Mouse (Mus musculus) testis, adult 2 months (tissue): ENCODE measurements around the gene Rap1gap2. TPM values are rescaled to one million over a fixed set of nuclear protein-coding genes. Genes with fewer than 3 reads are reported as not detected.

Experiments used
- H3K27ac ChIP-seq: fragments of 200-500 bp; 2 replicates; pipeline ENCODE4 v1.5.1; 2012; ENCODE audit warnings: low read depth, low read length; ENCODE audit not compliant: control insufficient read depth, insufficient read depth
- H3K27me3 ChIP-seq: fragments of 200-500 bp; 2 replicates; pipeline ENCODE4 v1.6.1; 2012; ENCODE audit warnings: mild to moderate bottlenecking, low read length, moderate library complexity; ENCODE audit not compliant: control insufficient read depth, insufficient read depth
- H3K36me3 ChIP-seq: fragments of 200-500 bp; 2 replicates; pipeline ENCODE4 v1.6.1; 2012; ENCODE audit warnings: mild to moderate bottlenecking, low read length; ENCODE audit not compliant: control insufficient read depth, insufficient read depth
- H3K4me1 ChIP-seq: fragments of 200-500 bp; 2 replicates; pipeline ENCODE4 v1.6.1; 2012; ENCODE audit warnings: low read length; ENCODE audit not compliant: control insufficient read depth, insufficient read depth
- H3K4me3 ChIP-seq: fragments of 200-500 bp; 2 replicates; pipeline ENCODE4 v1.5.1; 2012; ENCODE audit warnings: low read depth, mild to moderate bottlenecking, low read length, moderate library complexity, mixed read lengths; ENCODE audit not compliant: control insufficient read depth
- CTCF ChIP-seq: fragments of 200-500 bp; IDR thresholded peaks from 2 replicates; pipeline ENCODE4 v1.5.1; 2012; ENCODE audit warnings: low read depth, mild to moderate bottlenecking, inconsistent platforms, low read length, moderate library complexity; ENCODE audit not compliant: control insufficient read depth, insufficient read depth, insufficient replicate concordance
- POLR2A ChIP-seq: fragments of 200-500 bp; IDR thresholded peaks from 2 replicates; pipeline ENCODE4 v1.6.1; 2012; ENCODE audit warnings: low read depth, mild to moderate bottlenecking, inconsistent platforms, low read length, moderate library complexity; ENCODE audit not compliant: control insufficient read depth
- polyA plus RNA-seq: library from polyadenylated mRNA; depleted of rRNA; stranded (reverse); fragments of >200 nt; gene quantifications from 2 replicates; pipeline ENCODE4 v1.2.3, GENCODE M21; 2012

Gene Rap1gap2
- polyA plus RNA-seq, 1 experiment = 3.4 TPM

DNA sequence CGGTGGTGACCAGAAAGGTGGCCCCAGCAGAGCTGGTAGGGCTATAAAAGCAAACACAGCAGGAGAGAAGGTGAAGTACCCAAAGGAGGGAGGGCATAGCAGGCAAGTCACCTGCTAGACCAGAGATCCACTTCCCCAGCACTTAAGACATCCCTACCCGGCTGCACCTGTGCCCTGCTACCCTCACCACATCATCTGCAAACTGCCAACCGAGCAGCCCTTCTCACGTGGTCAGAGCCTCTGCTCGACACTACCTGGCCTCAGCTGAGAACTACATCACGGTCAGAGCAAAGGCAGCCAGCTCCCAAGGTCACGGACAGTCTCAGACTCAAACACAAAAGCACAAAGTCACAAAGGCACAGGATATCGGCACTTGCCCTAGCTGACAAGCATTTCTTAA lies 116.8 kb downstream of the Rap1gap2 start:
- H3K36me3 ChIP-seq = no peaks in the 10 kb centered on the region
- H3K4me3 ChIP-seq = no peak overlapping the region
- H3K4me1 ChIP-seq = no peaks in the 10 kb centered on the region
- no peaks in the 10 kb centered on the region for H3K27me3 ChIP-seq
- no peak overlapping the region for H3K27ac ChIP-seq
- no peak for TF ChIP-seq CTCF
- TF ChIP-seq POLR2A = no peak

DNA sequence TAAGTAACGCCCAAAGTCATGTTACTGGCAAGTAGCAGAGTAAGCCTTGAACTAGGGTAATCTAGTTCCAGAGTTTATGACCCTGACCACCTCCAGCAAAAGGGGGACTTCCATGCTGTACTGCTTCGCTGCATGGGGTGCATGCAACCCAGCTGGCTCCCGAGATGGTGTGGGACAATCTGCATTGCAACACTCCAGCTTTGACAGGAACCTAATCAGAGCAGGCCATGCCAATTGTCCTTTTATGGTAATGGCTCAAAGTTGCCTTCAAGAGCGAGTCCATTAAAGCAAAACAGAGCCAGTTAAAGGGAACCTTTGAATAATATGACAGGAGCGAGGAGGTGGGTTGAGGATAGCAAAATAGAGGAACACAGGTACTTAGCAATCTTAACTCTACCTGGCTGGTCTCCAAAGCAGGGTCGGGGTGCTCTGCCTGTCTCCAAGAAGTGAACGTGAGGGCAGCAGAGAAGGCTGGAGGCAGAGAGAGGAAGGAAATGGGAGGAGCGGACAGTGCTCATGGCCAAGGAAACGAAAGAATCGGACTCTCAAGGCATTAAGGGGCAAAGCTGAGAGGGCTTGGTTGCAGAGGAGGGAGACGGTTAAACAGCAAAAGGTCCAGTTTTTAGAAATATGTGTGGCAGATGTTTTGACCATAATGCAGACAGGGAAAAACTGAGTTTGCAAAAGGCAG lies 117.4 kb downstream of the Rap1gap2 start:
- Histone ChIP-seq H3K4me3 (no peak overlapping the region), H3K36me3 (no peaks in the 10 kb centered on the region), H3K27me3 (no peaks in the 10 kb centered on the region), H3K27ac (no peak overlapping the region), H3K4me1 (no peaks in the 10 kb centered on the region)
- TF ChIP-seq CTCF = no peak
- TF ChIP-seq POLR2A = no peak

DNA sequence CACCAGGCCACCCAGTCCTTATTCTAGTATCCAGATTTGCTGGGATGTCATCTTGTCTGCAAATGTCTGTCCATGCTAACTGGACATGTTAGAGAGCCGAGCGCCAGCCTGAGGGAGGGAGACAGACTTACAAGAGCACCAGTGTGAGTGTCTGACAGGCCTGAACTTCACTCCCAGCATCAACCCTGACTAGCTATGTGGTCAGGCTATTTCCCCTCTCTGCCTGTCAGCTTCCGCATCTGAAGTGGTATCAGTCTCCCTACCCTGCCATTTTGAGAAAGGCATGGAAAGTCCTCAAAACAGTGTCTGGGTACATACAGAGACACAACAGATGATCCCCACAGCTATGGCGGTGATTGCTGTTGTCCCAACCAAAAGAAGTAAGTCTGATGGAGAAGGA lies 119.6 kb downstream of the Rap1gap2 start:
- Histone ChIP-seq H3K4me3 (no peak overlapping the region), H3K4me1 (no peaks in the 10 kb centered on the region), H3K36me3 (no peaks in the 10 kb centered on the region), H3K27me3 (no peaks in the 10 kb centered on the region), H3K27ac (no peak overlapping the region)
- TF ChIP-seq POLR2A (no peak), CTCF (no peak)

DNA sequence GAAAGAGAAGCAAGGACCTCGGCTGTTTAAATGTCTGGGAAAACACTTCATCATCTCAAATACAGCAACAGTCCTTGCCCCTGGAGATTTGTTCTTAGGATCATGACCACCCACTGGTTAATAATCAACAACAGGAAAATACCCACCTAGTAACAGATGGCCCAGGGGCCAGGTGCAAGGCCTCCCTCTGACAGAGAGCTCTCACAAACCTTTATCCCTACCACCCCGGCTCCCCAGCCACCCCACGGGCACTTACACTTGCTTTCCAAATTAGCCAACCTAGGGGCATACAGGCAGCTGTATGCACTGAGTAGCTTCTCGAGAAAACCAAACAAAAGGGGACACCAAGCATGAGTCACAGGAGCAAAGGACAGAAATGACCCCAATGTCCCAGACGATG lies 121.5 kb downstream of the Rap1gap2 start:
- TF ChIP-seq POLR2A (no peak), CTCF (no peak)
- H3K36me3 ChIP-seq = no peaks in the 10 kb centered on the region
- no peaks in the 10 kb centered on the region for H3K4me1 ChIP-seq
- H3K27ac ChIP-seq = no peak overlapping the region
- H3K4me3 ChIP-seq = no peak overlapping the region
- H3K27me3 ChIP-seq = no peaks in the 10 kb centered on the region

DNA sequence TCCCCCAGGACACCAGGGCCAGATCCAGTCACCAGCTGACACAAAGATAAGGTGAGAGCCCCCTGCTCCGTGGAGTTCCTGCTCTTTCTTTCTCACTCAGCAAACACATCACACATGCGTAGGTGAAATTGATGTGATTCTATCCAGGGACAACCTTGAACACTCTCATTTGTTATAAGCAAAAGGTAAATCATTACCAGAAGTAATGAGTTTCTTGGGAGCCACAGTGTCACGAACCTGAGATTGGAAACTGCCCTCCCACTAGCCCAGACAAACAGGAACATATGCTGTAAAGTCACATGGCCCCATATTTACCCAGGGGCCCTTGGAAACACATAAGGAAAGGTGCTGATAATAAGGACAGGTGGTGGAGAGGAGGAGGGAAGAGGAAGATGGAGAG lies 122.8 kb downstream of the Rap1gap2 start:
- H3K4me1 ChIP-seq = no peaks in the 10 kb centered on the region
- no peak overlapping the region for H3K27ac ChIP-seq
- TF ChIP-seq POLR2A = no peak
- TF ChIP-seq CTCF = no peak
- H3K4me3 ChIP-seq = no peak overlapping the region
- H3K36me3 ChIP-seq = no peaks in the 10 kb centered on the region
- H3K27me3 ChIP-seq = no peaks in the 10 kb centered on the region

DNA sequence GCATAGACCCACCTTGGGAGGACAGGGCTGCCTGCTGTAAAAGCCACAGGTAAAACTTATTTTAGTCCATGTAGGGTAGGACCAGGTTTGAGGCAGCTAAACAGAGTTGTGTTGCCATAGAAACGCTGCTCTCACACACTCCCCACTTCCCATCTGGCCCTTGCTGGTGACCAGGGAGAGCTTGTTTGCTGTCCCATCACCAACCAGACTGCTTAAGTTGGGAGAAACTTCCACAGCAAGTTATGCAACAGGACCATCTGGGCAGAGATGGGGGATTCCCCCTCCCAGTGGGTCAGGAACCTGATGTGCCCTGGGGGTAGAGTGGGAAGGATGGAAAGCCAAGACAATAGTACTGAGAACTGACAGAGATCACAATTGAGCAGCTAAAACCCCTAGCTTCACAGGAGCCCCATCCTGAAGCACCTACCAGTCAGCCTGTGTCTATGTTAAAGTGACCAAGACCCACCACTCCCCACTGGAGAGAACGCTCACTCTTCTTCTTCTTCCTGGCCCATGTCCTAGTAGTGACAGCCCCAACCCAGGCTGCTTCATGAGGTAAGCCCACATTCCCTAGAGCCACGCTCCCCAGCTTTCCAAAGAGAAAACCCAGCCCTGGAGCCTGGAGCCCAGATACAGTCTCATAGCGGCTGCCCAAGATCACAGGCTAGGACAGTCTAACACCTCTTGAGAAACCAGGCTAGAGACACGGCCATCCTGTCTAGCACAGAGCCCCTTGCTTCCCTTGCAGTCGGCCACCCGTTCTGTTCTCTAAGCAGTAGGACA lies 125.1 kb downstream of the Rap1gap2 start:
- Histone ChIP-seq H3K4me1 (no peaks in the 10 kb centered on the region), H3K4me3 (no peak overlapping the region)
- TF ChIP-seq POLR2A = no peak
- TF ChIP-seq CTCF = no peak

DNA sequence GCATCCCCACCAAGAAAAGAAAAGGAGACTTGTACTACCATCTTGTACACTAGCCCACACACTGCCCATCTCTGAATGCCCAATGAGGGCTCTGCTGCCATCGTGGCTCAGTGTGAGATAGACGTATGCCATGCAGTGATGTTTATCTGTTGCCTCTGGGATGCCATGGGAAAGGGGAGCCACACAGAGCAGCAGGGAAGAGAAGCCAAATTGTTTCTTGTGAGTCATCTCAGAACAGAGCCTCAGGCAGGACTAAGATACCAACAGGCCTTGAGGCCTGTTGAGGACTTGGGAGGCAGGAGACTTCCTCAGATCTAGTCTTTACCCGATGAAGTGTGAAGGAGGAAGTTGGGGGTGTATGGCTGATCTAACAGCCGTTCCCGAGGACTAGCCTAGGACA lies 126.8 kb downstream of the Rap1gap2 start:
- Histone ChIP-seq H3K27ac (no peak overlapping the region), H3K4me1 (no peaks in the 10 kb centered on the region), H3K27me3 (no peaks in the 10 kb centered on the region), H3K36me3 (no peaks in the 10 kb centered on the region), H3K4me3 (no peak overlapping the region)
- no peak for TF ChIP-seq POLR2A
- no peak for TF ChIP-seq CTCF

More for the DNA sequence above, 125.1 kb downstream of the Rap1gap2 start:
- Histone ChIP-seq H3K27me3 (no peaks in the 10 kb centered on the region), H3K27ac (no peak overlapping the region), H3K36me3 (no peaks in the 10 kb centered on the region)
